Mouse (Mus musculus): ENCODE measurements around the gene Kng2. TPM values are rescaled to one million over a fixed set of nuclear protein-coding genes. Genes with fewer than 3 reads are reported as not detected.
A peak's percentile ranks its signal among the peaks of the same experiment; 100 is the strongest.
"Not testable (repeated sequence)": the region's sequence is repeated elsewhere in the genome, so short reads cannot be mapped to it uniquely, and the experiment has no call there.

The Kng2 gene
- polyA plus RNA-seq, 1 experiment from 2014 or later = 0.14 TPM

GRCm38 (mm10) chr16:23033673-23034072, 4.4 kb upstream of the Kng2 start:
- no peak overlapping the region for H3K27ac ChIP-seq (ENCODE audit: low read depth, low read length)
- H3K9me3 ChIP-seq (ENCODE audit: control insufficient read depth, low read length) = no peaks in the 10 kb centered on the region
- ATAC-seq = no peak
- H3K9ac ChIP-seq (ENCODE audit: low read depth, low read length) = no peak overlapping the region
- no peaks in the 10 kb centered on the region for H3K36me3 ChIP-seq (ENCODE audit: control insufficient read depth, insufficient read depth, low read length)
- H3K4me3 ChIP-seq (ENCODE audit: low read length) = no peak overlapping the region
- no peaks in the 10 kb centered on the region for H3K4me1 ChIP-seq (ENCODE audit: control insufficient read depth, insufficient read depth, low read depth, low read length)
- no peaks in the 10 kb centered on the region for H3K27me3 ChIP-seq (replicated peaks; ENCODE audit: control insufficient read depth, insufficient read depth, low read length)
- WGBS = 98% methylated on average over 4 of the region's 4 CpGs
- H3K4me2 ChIP-seq (ENCODE audit: low read length) = no peak overlapping the region

- Histone ChIP-seq H3K9me3 (ENCODE audit: control insufficient read depth, low read length) (no peaks in the 10 kb centered on the region), H3K27ac (ENCODE audit: low read depth, low read length) (no peak overlapping the region), H3K4me2 (ENCODE audit: low read length) (no peak overlapping the region), H3K9ac (ENCODE audit: low read depth, low read length) (no peak overlapping the region), H3K36me3 (ENCODE audit: control insufficient read depth, insufficient read depth, low read length) (no peaks in the 10 kb centered on the region), H3K27me3 (replicated peaks; ENCODE audit: control insufficient read depth, insufficient read depth, low read length) (no peaks in the 10 kb centered on the region), H3K4me3 (ENCODE audit: low read length) (no peak overlapping the region), H3K4me1 (ENCODE audit: control insufficient read depth, insufficient read depth, low read depth, low read length) (no peaks in the 10 kb centered on the region)
- WGBS = 88% methylated on average over 5 of the region's 5 CpGs
- no peak for ATAC-seq
Measured at GRCm38 (mm10) chr16:23030673-23031435, 1.6 kb upstream of the Kng2 start.

DNA sequence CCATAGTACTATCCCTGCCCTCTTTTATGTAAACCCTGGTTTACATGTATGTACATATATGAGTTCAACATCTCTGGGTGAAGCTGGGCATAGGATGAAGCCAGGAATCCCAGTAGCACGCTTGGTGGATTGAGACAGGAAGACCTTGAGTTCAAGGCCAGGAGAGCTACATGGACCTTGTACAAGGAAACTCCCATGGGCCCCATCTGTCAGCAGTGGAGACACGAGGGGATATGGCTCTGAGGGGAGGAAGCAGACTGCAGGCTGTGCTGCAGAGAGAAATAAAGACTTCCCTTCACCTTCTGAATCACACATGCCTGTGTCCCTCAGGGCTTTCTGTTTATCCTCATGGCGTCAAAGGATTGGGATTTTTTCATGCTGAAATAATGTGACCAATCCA, 1.9 kb downstream of the Kng2 start:
- H3K4me2 ChIP-seq (ENCODE audit: low read length); H3K9me3 ChIP-seq (ENCODE audit: control insufficient read depth, low read length); ATAC-seq; H3K9ac ChIP-seq (ENCODE audit: low read depth, low read length); H3K36me3 ChIP-seq (ENCODE audit: control insufficient read depth, insufficient read depth, low read length); H3K27ac ChIP-seq (ENCODE audit: low read depth, low read length); H3K4me3 ChIP-seq (ENCODE audit: low read length); H3K4me1 ChIP-seq (ENCODE audit: control insufficient read depth, insufficient read depth, low read depth, low read length); H3K27me3 ChIP-seq (replicated peaks; ENCODE audit: control insufficient read depth, insufficient read depth, low read length): not testable (repeated sequence)
- WGBS = 64% methylated on average over 3 of the region's 3 CpGs

DNA sequence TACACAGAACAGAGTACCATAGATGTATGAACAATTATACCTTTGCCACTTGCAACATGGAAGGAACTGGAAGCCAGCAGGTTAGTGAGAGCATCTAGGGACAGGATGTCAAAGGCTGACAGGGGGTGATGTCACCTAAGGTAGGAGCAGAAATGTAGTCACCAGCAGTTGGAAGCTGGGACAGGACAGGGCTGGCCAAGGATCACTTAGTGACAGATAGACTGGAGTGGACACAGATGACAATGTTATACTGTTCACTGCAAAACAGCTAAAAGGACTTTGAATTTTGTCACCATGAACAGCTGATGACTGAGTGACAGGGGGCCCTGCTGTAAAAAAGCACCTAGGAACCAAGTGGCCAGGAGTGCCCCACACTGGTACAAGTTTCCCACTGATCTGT, 2.7 kb downstream of the Kng2 start:
- H3K36me3 ChIP-seq (ENCODE audit: control insufficient read depth, insufficient read depth, low read length) = no peaks in the 10 kb centered on the region
- H3K27me3 ChIP-seq (replicated peaks; ENCODE audit: control insufficient read depth, insufficient read depth, low read length) = no peaks in the 10 kb centered on the region
- no peaks in the 10 kb centered on the region for H3K4me1 ChIP-seq (ENCODE audit: control insufficient read depth, insufficient read depth, low read depth, low read length)
- no peak overlapping the region for H3K27ac ChIP-seq (ENCODE audit: low read depth, low read length)
- H3K4me2 ChIP-seq (ENCODE audit: low read length) = no peak overlapping the region
- no peaks in the 10 kb centered on the region for H3K9me3 ChIP-seq (ENCODE audit: control insufficient read depth, low read length)
- H3K9ac ChIP-seq (ENCODE audit: low read depth, low read length) = no peak overlapping the region
- ATAC-seq = no peak
- H3K4me3 ChIP-seq (ENCODE audit: low read length) = no peak overlapping the region

DNA sequence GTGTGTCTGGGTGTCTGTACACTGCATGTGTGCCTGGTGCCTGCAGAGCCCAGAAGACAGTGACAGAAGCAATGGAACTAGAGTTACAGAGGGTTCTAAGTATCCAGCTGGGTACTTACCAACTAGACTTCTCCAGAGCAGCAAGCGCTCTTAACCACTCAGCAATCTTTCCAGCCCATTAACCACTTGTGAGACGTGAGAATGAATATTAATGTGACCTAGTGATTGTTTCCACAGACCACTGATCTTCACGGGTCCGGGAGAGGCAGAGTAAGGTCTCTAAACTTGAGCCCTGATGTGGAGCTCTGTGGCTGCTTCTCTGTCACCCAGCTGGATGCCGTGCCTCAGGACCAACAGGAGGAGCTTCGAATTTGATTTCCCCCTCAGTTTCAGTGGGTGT, 4.2 kb downstream of the Kng2 start:
- H3K4me1 ChIP-seq (ENCODE audit: control insufficient read depth, insufficient read depth, low read depth, low read length) = no peaks in the 10 kb centered on the region
- H3K4me3 ChIP-seq (ENCODE audit: low read length) = no peak overlapping the region
- no peaks in the 10 kb centered on the region for H3K27me3 ChIP-seq (replicated peaks; ENCODE audit: control insufficient read depth, insufficient read depth, low read length)
- no peak overlapping the region for H3K9ac ChIP-seq (ENCODE audit: low read depth, low read length)
- no peak overlapping the region for H3K4me2 ChIP-seq (ENCODE audit: low read length)
- 30% methylated on average over 6 of the region's 6 CpGs for WGBS
- ATAC-seq = no peak
- H3K27ac ChIP-seq (ENCODE audit: low read depth, low read length) = no peak overlapping the region
- no peaks in the 10 kb centered on the region for H3K36me3 ChIP-seq (ENCODE audit: control insufficient read depth, insufficient read depth, low read length)
- no peaks in the 10 kb centered on the region for H3K9me3 ChIP-seq (ENCODE audit: control insufficient read depth, low read length)

DNA sequence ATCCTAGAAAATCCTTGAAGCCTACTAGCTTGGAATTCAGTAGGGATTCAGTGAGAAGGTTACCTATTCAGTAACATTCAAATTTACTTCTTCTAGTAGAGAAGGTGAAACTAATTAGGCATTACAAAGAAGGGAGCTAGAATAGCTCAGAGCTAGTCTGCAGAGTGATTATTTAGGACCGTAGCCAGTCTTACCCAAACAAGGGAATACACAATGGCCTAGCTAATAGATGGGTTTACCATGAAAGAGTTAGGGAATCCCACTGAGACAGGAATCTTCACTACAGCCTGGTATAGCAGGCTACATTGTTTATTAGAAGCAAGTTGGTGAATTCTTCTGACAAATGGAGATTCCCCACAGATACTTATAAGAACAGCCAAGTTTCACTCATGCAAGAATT, 8.7 kb downstream of the Kng2 start:
- 13% methylated on average over 1 of the region's 1 CpGs for WGBS
- H3K4me1 ChIP-seq (ENCODE audit: control insufficient read depth, insufficient read depth, low read depth, low read length); ATAC-seq; H3K27ac ChIP-seq (ENCODE audit: low read depth, low read length); H3K27me3 ChIP-seq (replicated peaks; ENCODE audit: control insufficient read depth, insufficient read depth, low read length); H3K9ac ChIP-seq (ENCODE audit: low read depth, low read length); H3K36me3 ChIP-seq (ENCODE audit: control insufficient read depth, insufficient read depth, low read length); H3K4me3 ChIP-seq (ENCODE audit: low read length); H3K4me2 ChIP-seq (ENCODE audit: low read length); H3K9me3 ChIP-seq (ENCODE audit: control insufficient read depth, low read length): not testable (repeated sequence)

DNA sequence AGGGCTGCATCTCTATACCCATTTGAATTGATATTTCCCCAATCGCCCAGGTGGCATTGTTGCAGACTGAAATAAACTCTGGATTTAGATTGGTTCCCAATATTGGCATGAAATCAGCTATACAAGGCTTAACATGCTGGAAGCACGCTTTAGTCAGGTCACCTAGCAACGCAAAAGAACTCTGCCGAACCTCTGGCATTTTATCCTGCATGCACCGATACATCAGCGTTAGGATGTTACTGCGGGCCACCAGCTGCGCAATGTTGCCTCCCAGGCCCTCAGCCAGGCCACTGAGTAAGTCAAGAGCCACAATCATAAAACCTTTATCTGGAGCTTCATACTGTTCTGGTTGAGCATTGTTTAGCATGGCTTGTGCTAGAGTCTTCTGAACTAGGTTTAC, 14.6 kb downstream of the Kng2 start:
- not testable (repeated sequence) for H3K4me1 ChIP-seq (ENCODE audit: control insufficient read depth, insufficient read depth, low read depth, low read length); H3K27me3 ChIP-seq (replicated peaks; ENCODE audit: control insufficient read depth, insufficient read depth, low read length); H3K36me3 ChIP-seq (ENCODE audit: control insufficient read depth, insufficient read depth, low read length); H3K9me3 ChIP-seq (ENCODE audit: control insufficient read depth, low read length); H3K4me3 ChIP-seq (ENCODE audit: low read length); H3K27ac ChIP-seq (ENCODE audit: low read depth, low read length); H3K9ac ChIP-seq (ENCODE audit: low read depth, low read length)
- peak overlapping the region; percentile 35 for H3K4me2 ChIP-seq (ENCODE audit: low read length)
- ATAC-seq = 0 out of 2 replicates have a peak, but pooled peaks have one; percentile 48
- 41% methylated on average over 8 of the region's 8 CpGs for WGBS

DNA sequence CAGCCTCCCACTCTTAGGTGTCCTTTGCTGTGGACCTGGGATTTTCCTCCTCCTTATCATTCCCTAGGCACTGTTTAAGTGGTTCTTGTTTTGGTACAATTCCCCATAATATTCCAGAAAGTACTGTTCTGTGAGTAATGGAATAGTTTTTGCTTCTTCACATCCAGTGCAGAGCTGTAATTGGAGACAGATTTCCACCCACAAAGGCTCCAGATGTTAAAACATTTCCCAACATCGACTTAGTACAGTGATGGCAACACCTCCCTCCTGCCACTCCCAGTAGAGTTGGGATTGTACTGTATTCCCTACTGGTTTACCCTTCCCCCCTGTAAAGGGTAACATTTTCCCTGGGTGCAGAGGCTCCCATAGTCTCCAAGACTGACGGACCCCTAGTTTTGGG, 15.5 kb downstream of the Kng2 start:
- H3K9ac ChIP-seq (ENCODE audit: low read depth, low read length); H3K9me3 ChIP-seq (ENCODE audit: control insufficient read depth, low read length); H3K27me3 ChIP-seq (replicated peaks; ENCODE audit: control insufficient read depth, insufficient read depth, low read length); H3K4me1 ChIP-seq (ENCODE audit: control insufficient read depth, insufficient read depth, low read depth, low read length); H3K27ac ChIP-seq (ENCODE audit: low read depth, low read length); H3K4me2 ChIP-seq (ENCODE audit: low read length); H3K4me3 ChIP-seq (ENCODE audit: low read length); ATAC-seq; H3K36me3 ChIP-seq (ENCODE audit: control insufficient read depth, insufficient read depth, low read length): not testable (repeated sequence)
- WGBS = 91% methylated on average over 2 of the region's 2 CpGs

- H3K27ac ChIP-seq (ENCODE audit: low read depth, low read length); H3K36me3 ChIP-seq (ENCODE audit: control insufficient read depth, insufficient read depth, low read length); H3K4me3 ChIP-seq (ENCODE audit: low read length); H3K27me3 ChIP-seq (replicated peaks; ENCODE audit: control insufficient read depth, insufficient read depth, low read length); H3K4me2 ChIP-seq (ENCODE audit: low read length); H3K9ac ChIP-seq (ENCODE audit: low read depth, low read length); ATAC-seq; H3K4me1 ChIP-seq (ENCODE audit: control insufficient read depth, insufficient read depth, low read depth, low read length); H3K9me3 ChIP-seq (ENCODE audit: control insufficient read depth, low read length): not testable (repeated sequence)
- WGBS = 92% methylated on average over 3 of the region's 3 CpGs
Measured at GRCm38 (mm10) chr16:22996951-22997350, 32.3 kb downstream of the Kng2 start.

All from hindbrain, embryonic 16.5 days (tissue).